Mouse (Mus musculus): ENCODE results near the gene Hist1h2ao.

DNA sequence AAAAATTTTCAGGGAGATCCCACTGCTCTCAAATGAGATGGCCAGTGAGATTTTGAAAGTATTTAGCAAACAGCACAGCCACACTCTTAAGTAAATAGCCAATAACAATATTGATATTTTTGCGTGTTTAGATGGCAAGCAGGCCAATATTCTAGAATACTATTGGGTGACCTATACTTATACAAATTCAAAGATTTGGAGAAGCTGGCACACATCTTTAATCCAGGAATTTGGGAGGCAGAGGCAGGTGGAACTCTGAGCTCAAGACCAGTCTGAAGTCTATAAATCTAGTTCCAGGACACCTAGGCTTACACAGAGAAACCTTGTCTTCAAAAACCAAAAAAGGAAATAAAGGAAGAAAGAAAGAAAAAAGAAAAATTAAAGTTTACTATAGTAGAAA, 28.6 kb upstream of the Hist1h2ao start:
- TF ChIP-seq CTCF (conservative IDR thresholded peaks at IDR 0.05; ENCODE audit: low read length) (no peak), NANOG (IDR thresholded peaks at IDR 0.05; ENCODE audit: borderline replicate concordance, low read length) (no peak)
